Mouse (Mus musculus): ENCODE results near the gene Ubr1. TPM values are rescaled to one million over a fixed set of nuclear protein-coding genes. Genes with fewer than 3 reads are reported as not detected.
"Not testable (repeated sequence)": the region's sequence is repeated elsewhere in the genome, so short reads cannot be mapped to it uniquely, and the experiment has no call there.

Ubr1 gene
- polyA plus RNA-seq, 1 experiment from 2014 or later, result 23.2 TPM

DNA sequence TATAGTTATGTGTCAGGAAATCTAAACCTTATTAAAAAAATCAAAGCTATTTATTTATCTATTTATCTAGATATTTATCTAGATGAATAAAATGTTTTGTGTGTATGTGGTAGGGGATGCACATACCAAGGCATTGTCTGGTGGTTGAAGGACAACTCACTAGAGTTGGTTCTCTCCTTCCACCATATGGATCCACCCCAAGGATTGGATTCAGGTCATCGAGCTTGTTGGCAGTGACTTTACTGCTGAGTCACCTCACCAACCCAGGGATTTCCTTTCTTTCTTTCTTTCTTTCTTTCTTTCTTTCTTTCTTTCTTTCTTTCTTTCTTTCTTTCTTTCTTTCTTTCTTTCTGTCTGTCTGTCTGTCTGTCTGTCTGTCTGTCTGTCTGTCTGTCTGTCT is 26.1 kb upstream of the Ubr1 start:
- H3K4me1 ChIP-seq; H3K27ac ChIP-seq (replicated peaks); H3K4me3 ChIP-seq; H3K27me3 ChIP-seq (ENCODE audit: low read depth, poor library complexity, severe bottlenecking); H3K36me3 ChIP-seq; H3K9me3 ChIP-seq (replicated peaks); DNase-seq (ENCODE audit: low spot score): not testable (repeated sequence)
- 76% methylated on average over 1 of the region's 1 CpGs for WGBS

DNA sequence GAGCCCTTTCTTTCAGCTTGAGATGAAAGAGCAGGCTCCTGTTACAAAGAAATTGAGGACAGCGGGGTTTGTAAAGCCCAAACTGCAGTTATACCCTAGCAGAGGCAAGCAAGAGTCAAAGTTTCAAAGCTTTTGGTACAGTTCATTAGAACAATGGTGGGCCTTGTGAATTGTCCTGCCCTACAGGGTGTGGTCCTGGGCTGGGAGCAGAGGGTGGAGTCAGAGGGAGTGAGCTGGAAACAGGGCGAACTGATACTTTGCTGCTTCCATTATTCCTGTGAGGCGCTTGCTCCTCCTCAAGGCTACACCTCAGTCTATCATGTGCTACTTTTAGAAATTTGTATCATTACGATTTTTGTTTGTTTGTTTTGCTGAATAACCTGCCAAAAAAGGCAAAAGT is 20.7 kb upstream of the Ubr1 start:
- 75% methylated on average over 4 of the region's 4 CpGs for WGBS
- Histone ChIP-seq H3K4me3 (no peak overlapping the region), H3K9me3 (replicated peaks) (no peaks in the 10 kb centered on the region), H3K27ac (replicated peaks) (no peak overlapping the region), H3K27me3 (ENCODE audit: low read depth, poor library complexity, severe bottlenecking) (no peaks in the 10 kb centered on the region), H3K36me3 (no peaks in the 10 kb centered on the region), H3K4me1 (no peaks in the 10 kb centered on the region)
- no peak for DNase-seq (ENCODE audit: low spot score)

DNA sequence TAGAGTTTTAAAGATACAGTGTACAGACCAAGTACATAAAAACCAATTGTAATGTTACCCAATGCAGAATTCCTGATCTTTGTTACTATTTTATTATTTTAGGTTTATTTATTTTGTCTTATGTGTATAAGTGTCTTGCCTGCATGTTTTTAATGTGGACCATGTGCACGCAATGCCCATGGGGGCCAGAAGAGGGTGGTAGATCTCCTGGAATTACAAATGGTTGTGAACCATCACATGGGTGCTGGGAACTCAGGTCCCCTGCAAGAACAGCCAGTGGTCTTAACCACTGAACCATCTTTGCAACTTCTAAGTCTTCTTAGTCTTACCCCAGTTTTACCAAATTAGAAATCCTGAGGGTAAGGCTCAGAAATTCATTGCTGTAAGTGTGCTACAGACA is 14.7 kb upstream of the Ubr1 start:
- Histone ChIP-seq H3K27ac (replicated peaks) (no peak overlapping the region), H3K36me3 (no peaks in the 10 kb centered on the region), H3K4me3 (no peak overlapping the region), H3K27me3 (ENCODE audit: low read depth, poor library complexity, severe bottlenecking) (no peaks in the 10 kb centered on the region), H3K9me3 (replicated peaks) (no peaks in the 10 kb centered on the region), H3K4me1 (no peaks in the 10 kb centered on the region)
- WGBS, result 91% methylated on average over 1 of the region's 1 CpGs
- no peak for DNase-seq (ENCODE audit: low spot score)

DNA sequence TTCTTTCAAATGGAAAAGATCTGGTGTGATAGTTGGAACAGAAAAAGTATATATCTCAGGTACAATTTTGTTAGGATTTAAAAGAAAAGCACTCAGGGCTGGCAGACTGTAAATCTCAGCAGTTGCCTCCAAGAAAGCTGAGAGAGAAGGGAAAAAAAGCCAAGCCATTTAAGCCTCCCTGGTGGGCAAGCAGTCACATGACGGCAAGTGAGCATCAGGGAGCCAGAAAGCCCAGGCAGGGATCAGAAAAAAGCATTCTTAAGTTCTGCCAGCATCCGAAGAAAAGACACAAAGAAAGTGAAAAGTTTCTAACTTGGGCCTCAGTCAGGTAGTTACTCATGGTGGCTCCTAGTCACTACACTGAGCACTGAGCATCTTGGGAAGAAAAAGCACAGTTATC is 13.1 kb upstream of the Ubr1 start:
- no peaks in the 10 kb centered on the region for H3K4me1 ChIP-seq
- H3K4me3 ChIP-seq, result no peak overlapping the region
- H3K27ac ChIP-seq (replicated peaks), result no peak overlapping the region
- H3K9me3 ChIP-seq (replicated peaks), result no peaks in the 10 kb centered on the region
- no peak for DNase-seq (ENCODE audit: low spot score)
- H3K36me3 ChIP-seq, result no peaks in the 10 kb centered on the region
- H3K27me3 ChIP-seq (ENCODE audit: low read depth, poor library complexity, severe bottlenecking), result no peaks in the 10 kb centered on the region
- WGBS, result 8% methylated on average over 2 of the region's 2 CpGs

DNA sequence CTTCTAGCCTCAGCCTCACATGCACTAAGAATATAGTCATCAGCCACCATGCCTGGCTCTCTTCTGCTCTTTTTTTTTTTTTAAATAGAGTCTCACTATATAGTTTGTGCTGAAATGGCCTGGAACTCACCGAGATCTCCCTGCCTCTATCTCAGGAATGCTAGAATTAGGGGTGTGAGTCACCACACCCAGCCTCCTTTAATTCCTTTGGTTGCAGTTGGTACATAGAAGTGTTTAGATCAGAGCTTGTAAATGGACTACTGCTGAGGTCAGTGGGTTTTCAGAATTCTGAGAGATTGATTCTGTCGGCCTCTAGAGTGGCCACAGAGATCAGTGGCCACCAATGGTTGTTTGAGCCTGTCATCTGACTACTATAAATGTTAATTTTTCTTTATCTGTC is 10.3 kb upstream of the Ubr1 start:
- no peak overlapping the region for H3K27ac ChIP-seq (replicated peaks)
- 75% methylated on average over 2 of the region's 2 CpGs for WGBS
- no peaks in the 10 kb centered on the region for H3K36me3 ChIP-seq

DNA sequence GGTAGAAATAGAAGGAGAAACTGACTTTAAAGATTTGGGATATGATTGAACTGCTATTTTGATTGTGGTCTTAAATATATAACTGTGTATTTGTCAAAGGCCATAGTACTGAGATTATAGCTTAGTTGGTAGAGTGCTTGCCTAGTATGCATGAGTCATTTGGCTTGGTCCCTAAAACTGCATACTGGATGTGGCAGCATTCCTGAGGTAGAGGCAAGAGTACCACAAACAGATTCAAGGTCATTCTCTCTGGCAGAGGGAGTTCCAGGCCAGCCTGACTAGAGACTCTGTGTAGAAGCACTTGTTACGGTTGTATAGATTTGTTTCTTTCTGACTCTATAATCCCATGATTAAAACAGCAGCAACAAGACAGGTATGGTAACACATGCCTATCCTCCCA is 9.3 kb upstream of the Ubr1 start:
- WGBS, result 87% methylated on average over 1 of the region's 1 CpGs
- no peaks in the 10 kb centered on the region for H3K9me3 ChIP-seq (replicated peaks)

More for the DNA sequence above, 10.3 kb upstream of the Ubr1 start:
- DNase-seq (ENCODE audit: low spot score), result no peak
- H3K27me3 ChIP-seq (ENCODE audit: low read depth, poor library complexity, severe bottlenecking), result peaks cover 7% of the 10 kb centered on the region
- no peak overlapping the region for H3K4me3 ChIP-seq
- H3K4me1 ChIP-seq, result peaks cover 15% of the 10 kb centered on the region
- H3K9me3 ChIP-seq (replicated peaks), result no peaks in the 10 kb centered on the region

DNA sequence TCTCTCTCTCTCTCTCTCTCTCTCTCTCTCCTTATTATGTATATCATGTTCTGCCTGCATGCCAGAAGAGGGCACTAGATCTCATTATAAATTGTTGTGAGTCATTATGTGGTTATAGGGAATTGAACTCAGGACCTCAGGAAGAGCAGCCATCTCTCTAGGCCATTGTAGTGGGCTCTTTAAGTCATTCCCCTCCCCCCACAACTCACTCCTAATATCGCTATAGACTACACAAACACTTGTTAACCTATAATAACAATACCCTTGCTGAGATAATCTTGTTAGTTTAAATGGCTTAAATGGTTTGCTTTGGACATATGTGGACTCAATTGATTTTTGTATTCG is 8.2 kb upstream of the Ubr1 start:
- H3K27ac ChIP-seq (replicated peaks), result no peak overlapping the region
- H3K4me3 ChIP-seq, result no peak overlapping the region
- DNase-seq (ENCODE audit: low spot score), result no peak
- no peaks in the 10 kb centered on the region for H3K9me3 ChIP-seq (replicated peaks)
- 40% methylated on average over 2 of the region's 2 CpGs for WGBS
- H3K36me3 ChIP-seq, result no peaks in the 10 kb centered on the region
- H3K4me1 ChIP-seq, result peaks cover 15% of the 10 kb centered on the region
- H3K27me3 ChIP-seq (ENCODE audit: low read depth, poor library complexity, severe bottlenecking), result peaks cover 10% of the 10 kb centered on the region

More for the DNA sequence above, 9.3 kb upstream of the Ubr1 start:
- Histone ChIP-seq H3K4me3 (no peak overlapping the region), H3K4me1 (peaks cover 15% of the 10 kb centered on the region), H3K36me3 (no peaks in the 10 kb centered on the region), H3K27ac (replicated peaks) (no peak overlapping the region), H3K27me3 (ENCODE audit: low read depth, poor library complexity, severe bottlenecking) (peaks cover 10% of the 10 kb centered on the region)
- no peak for DNase-seq (ENCODE audit: low spot score)

DNA sequence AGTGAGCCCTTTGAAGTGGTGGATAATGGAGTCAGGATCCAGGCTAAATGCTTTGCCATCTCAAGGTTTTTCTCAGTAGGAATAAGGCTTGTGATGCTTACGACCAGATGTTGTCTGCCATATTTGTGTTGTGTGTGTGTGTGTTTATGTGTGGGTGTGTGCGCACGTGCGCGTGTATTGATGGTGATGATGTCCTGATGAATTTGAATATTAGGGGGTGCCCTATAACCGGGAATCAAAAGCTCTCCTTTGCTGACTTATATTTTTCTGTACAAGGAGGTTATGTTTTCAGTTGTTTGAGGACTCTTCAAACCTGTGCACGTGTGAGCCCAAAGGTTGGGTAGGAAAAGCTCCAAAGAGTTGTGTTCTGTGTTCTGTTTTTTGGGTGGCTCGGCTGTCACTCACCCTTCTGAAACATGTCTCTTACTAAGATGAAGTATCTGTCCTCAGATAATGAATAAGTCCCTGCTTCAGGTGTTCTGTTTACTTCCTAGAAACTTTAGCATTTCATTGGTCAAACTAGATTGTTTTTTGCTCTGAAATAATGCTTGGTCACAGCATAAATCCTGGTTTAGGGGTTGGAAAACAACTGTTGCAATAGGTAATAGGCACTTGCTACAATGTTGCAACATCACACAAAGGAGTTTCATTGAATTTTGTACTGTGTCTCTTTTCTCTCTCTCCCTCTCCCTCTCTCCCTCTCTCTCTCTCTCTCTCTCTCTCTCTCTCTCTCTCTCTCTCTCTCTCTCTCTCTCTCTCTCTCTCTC is 7.6 kb upstream of the Ubr1 start:
- Histone ChIP-seq H3K27me3 (ENCODE audit: low read depth, poor library complexity, severe bottlenecking) (peaks cover 11% of the 10 kb centered on the region), H3K9me3 (replicated peaks) (no peaks in the 10 kb centered on the region), H3K4me3 (peak overlapping the region; percentile 88), H3K36me3 (no peaks in the 10 kb centered on the region), H3K4me1 (peaks cover 17% of the 10 kb centered on the region), H3K27ac (replicated peaks) (peak overlapping the region; percentile 92; the same call in 1 of the 2 replicates)
- 83% methylated on average over 8 of the region's 8 CpGs for WGBS
- DNase-seq (ENCODE audit: low spot score), result no peak

DNA sequence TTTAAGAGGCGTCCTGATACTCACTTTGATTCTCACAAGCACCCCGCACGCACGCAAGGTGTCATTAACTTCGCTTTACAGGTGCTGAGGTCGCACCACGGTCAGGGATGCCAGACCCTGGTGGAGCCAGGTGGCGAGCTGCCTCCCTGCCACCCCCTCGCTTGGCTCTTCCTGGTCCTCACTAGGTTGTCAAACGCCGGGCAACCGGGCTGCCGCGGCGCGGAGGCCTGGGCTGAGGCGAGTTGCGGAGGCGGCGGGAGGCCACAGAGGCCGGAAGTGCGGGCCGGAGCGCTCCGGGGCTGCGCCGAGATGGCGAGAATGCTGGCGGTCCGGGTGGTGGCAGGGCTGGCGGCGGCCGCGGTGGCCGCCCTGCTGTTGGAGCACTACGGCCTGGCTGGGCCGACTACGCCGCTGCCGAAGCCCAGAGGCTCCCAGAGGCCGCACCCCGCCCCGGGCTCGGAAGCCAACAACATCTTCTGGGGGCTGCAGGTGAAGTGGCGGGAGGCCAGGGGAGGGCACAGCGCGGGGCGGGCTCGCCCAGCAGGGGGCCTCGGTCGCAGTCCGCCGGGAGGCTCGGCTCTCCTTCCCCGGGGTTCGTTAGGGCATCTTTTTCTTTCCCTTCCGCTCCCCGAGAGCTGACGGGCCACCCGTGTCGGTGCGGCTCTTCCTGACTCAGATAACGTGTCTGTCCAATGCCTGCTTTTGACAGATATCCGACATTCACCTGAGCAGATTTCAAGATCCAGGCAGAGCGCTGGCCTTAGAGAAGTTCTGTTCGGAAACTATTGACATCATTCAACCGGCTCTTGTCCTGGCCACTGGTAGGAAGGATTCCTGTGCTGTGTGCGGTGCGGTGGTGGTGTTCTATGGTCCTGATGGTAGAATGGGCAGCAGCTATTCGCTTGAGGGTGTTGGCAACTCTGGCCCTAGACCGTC is 6.7 kb upstream of the Ubr1 start, which contains the start of gene Tmem62:
Gene Tmem62, plus strand, starts transcription at position 28 of the 936 bp plus-strand sequence.
- peaks cover 20% of the 10 kb centered on the region for H3K4me1 ChIP-seq
- peak; percentile 64 for DNase-seq (ENCODE audit: low spot score)
- 1% methylated on average over 70 of the region's 71 CpGs for WGBS
- no peaks in the 10 kb centered on the region for H3K36me3 ChIP-seq
- H3K9me3 ChIP-seq (replicated peaks), result no peaks in the 10 kb centered on the region
- H3K27me3 ChIP-seq (ENCODE audit: low read depth, poor library complexity, severe bottlenecking), result peaks cover 14% of the 10 kb centered on the region
- H3K27ac ChIP-seq (replicated peaks), result peak within 1 kb of the TSS; percentile 92
- H3K4me3 ChIP-seq, result peak within 1 kb of the TSS; percentile 88

DNA sequence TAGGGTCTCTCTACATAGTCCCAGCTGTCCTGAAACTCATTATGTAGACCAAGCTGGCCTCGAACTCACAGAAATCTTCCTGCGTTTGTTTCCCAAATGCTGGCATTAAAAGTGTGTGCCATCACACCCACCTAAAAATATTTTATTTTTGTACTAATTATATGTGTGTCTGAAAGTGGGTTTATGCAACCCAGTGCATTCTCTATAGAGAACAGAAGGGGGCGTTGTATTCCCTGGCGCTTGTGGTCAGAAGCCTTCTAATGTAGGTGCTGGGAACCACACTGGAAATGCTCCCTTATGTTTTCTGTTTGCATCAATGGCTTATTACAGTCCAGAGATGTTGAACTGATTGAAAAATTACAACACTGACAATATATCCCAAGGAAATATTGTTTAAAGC is 5.8 kb upstream of the Ubr1 start:
- H3K27ac ChIP-seq (replicated peaks), result no peak overlapping the region
- WGBS, result 49% methylated on average over 4 of the region's 4 CpGs
- peaks cover 24% of the 10 kb centered on the region for H3K4me1 ChIP-seq
- H3K36me3 ChIP-seq, result no peaks in the 10 kb centered on the region
- peak overlapping the region; percentile 88 for H3K4me3 ChIP-seq
- no peaks in the 10 kb centered on the region for H3K9me3 ChIP-seq (replicated peaks)
- DNase-seq (ENCODE audit: low spot score), result no peak
- H3K27me3 ChIP-seq (ENCODE audit: low read depth, poor library complexity, severe bottlenecking), result peaks cover 14% of the 10 kb centered on the region

DNA sequence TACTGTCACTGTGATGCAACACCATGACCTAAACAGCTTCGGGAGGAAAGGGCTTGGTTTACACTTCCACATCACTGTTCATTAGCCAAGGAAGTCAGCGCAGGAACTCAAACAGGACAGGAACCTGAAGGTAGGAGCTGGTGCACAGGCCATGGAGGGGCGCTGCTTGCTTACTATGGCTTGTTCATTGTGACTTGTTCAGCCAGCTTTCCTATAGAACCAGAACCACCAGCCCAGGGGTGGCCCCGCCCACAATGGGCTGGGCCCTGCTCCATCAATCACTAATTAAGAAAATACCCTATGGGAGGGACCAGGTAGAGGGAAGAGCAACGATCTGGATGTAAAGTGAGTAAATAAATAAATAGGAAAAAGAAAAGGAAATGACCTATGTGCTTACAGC is 2.4 kb upstream of the Ubr1 start:
- Histone ChIP-seq H3K9me3 (replicated peaks) (no peaks in the 10 kb centered on the region), H3K36me3 (no peaks in the 10 kb centered on the region), H3K4me1 (peaks cover 44% of the 10 kb centered on the region), H3K27ac (replicated peaks) (no peak overlapping the region), H3K4me3 (no peak overlapping the region), H3K27me3 (ENCODE audit: low read depth, poor library complexity, severe bottlenecking) (peaks cover 14% of the 10 kb centered on the region)
- 22% methylated on average over 5 of the region's 5 CpGs for WGBS
- DNase-seq (ENCODE audit: low spot score), result no peak

DNA sequence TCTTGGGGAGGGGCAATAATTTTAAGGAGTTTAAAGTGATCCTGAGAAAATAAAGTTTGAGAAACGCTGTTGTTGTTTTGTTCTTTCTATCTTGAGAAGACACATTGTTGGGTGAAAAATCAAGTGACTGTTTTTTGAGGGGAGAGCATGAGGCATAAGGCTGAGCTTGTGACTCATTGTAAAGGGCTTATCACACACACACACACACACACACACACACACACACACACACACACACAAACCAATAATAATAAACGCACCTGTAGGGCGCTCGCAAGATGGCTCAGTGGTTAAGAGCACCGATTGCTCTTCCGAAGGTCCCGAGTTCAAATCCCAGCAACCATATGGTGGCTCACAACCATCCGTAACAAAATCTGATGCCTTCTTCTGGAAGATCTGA is 1.7 kb upstream of the Ubr1 start:
- 94% methylated on average over 8 of the region's 8 CpGs for WGBS
- H3K36me3 ChIP-seq; H3K27me3 ChIP-seq (ENCODE audit: low read depth, poor library complexity, severe bottlenecking); H3K4me3 ChIP-seq; H3K9me3 ChIP-seq (replicated peaks); H3K27ac ChIP-seq (replicated peaks); DNase-seq (ENCODE audit: low spot score): not testable (repeated sequence)
- peaks cover 38% of the 10 kb centered on the region for H3K4me1 ChIP-seq

DNA sequence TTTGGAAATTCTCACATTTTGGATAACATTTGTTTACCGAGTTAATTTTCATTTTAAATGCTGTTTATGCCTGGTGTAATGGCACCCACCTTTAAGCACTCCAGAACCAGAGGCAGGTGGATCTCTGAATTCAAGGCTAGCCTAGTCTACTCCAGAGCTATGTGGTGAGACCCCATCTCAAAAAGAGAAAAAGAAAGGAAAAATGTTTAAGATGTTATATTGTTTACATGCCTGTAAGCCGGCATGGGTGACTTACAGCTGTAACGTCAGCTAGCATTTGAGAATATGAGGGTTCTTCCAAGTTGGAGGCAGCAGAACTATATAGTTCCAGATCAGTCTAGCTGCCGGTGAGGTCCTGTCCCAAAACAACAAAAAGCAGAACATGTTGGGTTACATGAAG is 1.3 kb upstream of the Ubr1 start:
- 88% methylated on average over 4 of the region's 4 CpGs for WGBS
- H3K4me3 ChIP-seq, result no peak overlapping the region
- DNase-seq (ENCODE audit: low spot score), result no peak
- H3K4me1 ChIP-seq, result peaks cover 33% of the 10 kb centered on the region
- no peak overlapping the region for H3K27ac ChIP-seq (replicated peaks)
- no peaks in the 10 kb centered on the region for H3K36me3 ChIP-seq
- no peaks in the 10 kb centered on the region for H3K9me3 ChIP-seq (replicated peaks)
- H3K27me3 ChIP-seq (ENCODE audit: low read depth, poor library complexity, severe bottlenecking), result peaks cover 10% of the 10 kb centered on the region; the same call in 1 of the 2 replicates
